Mouse (Mus musculus): ENCODE measurements at regions not wholly inside any gene's neighbourhood (a gene's known extent, or its start where the extent isn't known, plus 50 kb on each side); places are given as distances from the start of the nearest gene placed in this dataset.

DNA sequence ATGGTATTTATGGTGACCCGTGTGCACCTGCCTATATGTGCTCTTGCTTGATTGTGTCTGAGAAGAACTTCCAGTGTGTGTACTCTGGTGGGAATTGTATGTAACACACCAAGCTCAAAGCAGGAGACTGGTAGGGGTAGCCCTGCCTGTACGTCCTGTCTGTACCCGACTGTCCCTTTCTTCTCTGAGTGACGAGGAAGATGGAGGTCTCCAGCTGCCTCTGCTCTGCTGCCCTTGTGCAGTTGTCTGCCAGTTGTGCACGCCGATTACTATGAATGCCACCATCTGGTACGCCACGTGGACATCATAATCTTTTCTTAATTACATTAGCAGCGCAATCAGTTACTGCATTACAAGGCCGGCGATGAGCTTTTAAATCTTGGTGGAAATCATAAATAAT is 53.6 kb upstream of the Mvb12b start:
- no peak for DNase-seq (ENCODE audit: low read depth, low spot score)

DNA sequence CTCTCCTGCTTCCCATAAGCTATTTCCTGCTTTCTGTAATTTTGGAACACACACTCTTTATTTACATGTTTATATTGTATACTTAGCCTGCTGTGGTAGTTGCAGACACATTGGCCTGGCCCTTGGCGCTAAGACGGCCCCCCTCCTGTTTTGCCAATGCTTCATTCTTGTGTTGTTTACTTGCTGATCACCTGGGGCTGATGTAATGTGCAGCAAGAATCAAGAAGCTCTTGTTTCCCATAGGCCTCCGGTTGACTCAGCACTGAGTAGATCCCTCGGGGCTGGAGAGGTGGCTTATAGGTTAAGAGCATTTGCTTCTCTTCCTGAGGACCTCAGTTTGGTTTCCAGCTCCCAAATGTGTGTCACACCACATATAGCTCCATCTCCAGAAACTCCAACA is 52.1 kb upstream of the Mvb12b start:
- DNase-seq (ENCODE audit: low read depth, low spot score): no peak

Data from R1 (cell line).